In genomic region chr9:21926784-21927183, GRCm38 (mm10) we compare ENCODE assay signal across 8 mouse cellular contexts. TPM values are rescaled to one million over a fixed set of nuclear protein-coding genes. Genes with fewer than 3 reads are reported as not detected.
DNase-seq lines count a peak whose midpoint lies in the region; ATAC-seq and TF ChIP-seq lines count a peak whose summit lies in the region.

No protein-coding gene starts in this region.

- H3K4me2 ChIP-seq in heart, embryonic 14.5 days (ENCODE audit: low read length), result peak overlapping the region; percentile 72
- peak overlapping the region; percentile 80 for H3K4me2 ChIP-seq in intestine, embryonic 14.5 days (ENCODE audit: low read length)

- TF ChIP-seq POLR2A in cortical plate, adult 2 months (IDR thresholded peaks at IDR 0.05; ENCODE audit: extremely low read depth, insufficient read depth, low read length), result no peak

- no peaks in the 10 kb centered on the region for H3K36me3 ChIP-seq in heart, embryonic 14.5 days (ENCODE audit: control insufficient read depth, insufficient read depth, low read length)
- no peaks in the 10 kb centered on the region for H3K36me3 ChIP-seq in intestine, embryonic 14.5 days (ENCODE audit: control insufficient read depth, insufficient read depth, low read length)

- DNase-seq in heart, adult 8-10 months (ENCODE audit: low spot score), result no peak
- no peak for DNase-seq in intestine, embryonic 14.5 days (ENCODE audit: low spot score)
- no peak for DNase-seq in ovary, postnatal 36 days (ENCODE audit: low spot score)
- no peak for DNase-seq in cerebellum, postnatal 10 days

- no peaks in the 10 kb centered on the region for H3K9me3 ChIP-seq in heart, embryonic 14.5 days (ENCODE audit: control insufficient read depth, low read length)
- no peaks in the 10 kb centered on the region for H3K9me3 ChIP-seq in intestine, embryonic 14.5 days (ENCODE audit: control insufficient read depth, low read length)

- H3K9ac ChIP-seq in heart, embryonic 14.5 days (ENCODE audit: low read length), result peak overlapping the region; percentile 73
- peak overlapping the region; percentile 69 for H3K9ac ChIP-seq in intestine, embryonic 14.5 days (ENCODE audit: low read length)

- no peak for TF ChIP-seq CTCF in cortical plate, adult 2 months (IDR thresholded peaks at IDR 0.05; ENCODE audit: extremely low read depth, insufficient read depth, low read length)

- no peak for ATAC-seq in heart, embryonic 14.5 days (ENCODE audit: insufficient number of reproducible peaks, insufficient read depth, low FRiP score, low read depth)
- peak; percentile 9; the same call in 1 of the 2 replicates for ATAC-seq in intestine, embryonic 14.5 days (replicated peaks; ENCODE audit: low FRiP score, low TSS enrichment, low read depth)
- ATAC-seq in megakaryocyte progenitor cell, adult 5-6 weeks (replicated peaks; ENCODE audit: poor library complexity), result 0 out of 2 replicates have a peak, but pooled peaks have one; percentile 7
- no peak for ATAC-seq in activated CD4-positive, CD25-positive, alpha-beta regulatory T cell, adult 4 months

- no peaks in the 10 kb centered on the region for H3K27me3 ChIP-seq in heart, embryonic 14.5 days (ENCODE audit: control insufficient read depth, insufficient read depth, low read length)
- no peaks in the 10 kb centered on the region for H3K27me3 ChIP-seq in intestine, embryonic 14.5 days (replicated peaks; ENCODE audit: control insufficient read depth, insufficient read depth, low read length)

- H3K27ac ChIP-seq in heart, embryonic 14.5 days (replicated peaks in 1 of 2; ENCODE audit: control insufficient read depth in 1 of 2, insufficient read depth in 1 of 2, low read depth in 2 of 2, low read length in 2 of 2), result peak overlapping the region; percentile 14 to 55
- H3K27ac ChIP-seq in cortical plate, adult 2 months (ENCODE audit: insufficient read depth, low read length), result no peak overlapping the region
- H3K27ac ChIP-seq in intestine, embryonic 14.5 days (ENCODE audit: low read depth), result peak overlapping the region; percentile 57; the same call in 1 of the 2 replicates

- H3K4me1 ChIP-seq in heart, embryonic 14.5 days (ENCODE audit: control insufficient read depth in 2 of 2, insufficient read depth in 2 of 2, low read length in 2 of 2), result peaks cover 15 to 24% of the 10 kb centered on the region in 2 experiments
- no peaks in the 10 kb centered on the region; the same call in 1 of the 2 replicates for H3K4me1 ChIP-seq in cortical plate, adult 2 months (ENCODE audit: control insufficient read depth, insufficient read depth, low read length)
- peaks cover 14% of the 10 kb centered on the region for H3K4me1 ChIP-seq in intestine, embryonic 14.5 days (replicated peaks; ENCODE audit: control insufficient read depth, insufficient read depth, low read length)

- under 1% methylated on average over 6 of the region's 6 CpGs for WGBS in heart, embryonic 14.5 days
- WGBS in intestine, embryonic 14.5 days, result 0% methylated on average over 6 of the region's 6 CpGs

- H3K4me3 ChIP-seq in heart, embryonic 14.5 days (ENCODE audit: control insufficient read depth in 1 of 2, insufficient read depth in 1 of 2, low read depth in 1 of 2, low read length in 2 of 2), result peak overlapping the region; percentile 46 to 48
- H3K4me3 ChIP-seq in cortical plate, adult 2 months (ENCODE audit: insufficient read depth, low read length), result peak overlapping the region; percentile 31
- peak overlapping the region; percentile 64 for H3K4me3 ChIP-seq in intestine, embryonic 14.5 days (ENCODE audit: low read depth, low read length)

RNA-seq across cellular contexts. Expression of gene Ccdc159, which starts 0.5 kb away (rescaled TPM):
- polyA plus RNA-seq in heart, embryonic 14.5 days (2014; fragmentation: Nextera tagmentation; extraction: Ambion mirVana), result 2.4 and 3.0 TPM in 2 replicates
- 1 to 10 TPM; 4.9 to 7.4 (median 5.6) TPM for total RNA-seq in heart, adult 8-10 months (2022)
- polyA plus RNA-seq in cortical plate, adult 2 months (2012; rRNA removed), result 24.4 and 27.3 TPM in 2 replicates
- polyA plus RNA-seq in intestine, embryonic 14.5 days (2014; fragmentation: Nextera tagmentation; extraction: Ambion mirVana), result 3.8 and 4.2 TPM in 2 replicates
- 0.12 TPM in 1 of 2 replicates, not detected in the other for total RNA-seq in megakaryocyte progenitor cell, adult 5-6 weeks (2015)
- total RNA-seq in megakaryocyte progenitor cell, adult 5-6 weeks (2017), result 0.08 and 0.41 TPM in 2 replicates
- not detected for polyA plus RNA-seq in activated CD4-positive, CD25-positive, alpha-beta regulatory T cell, adult 4 months (2017; shearing (Covaris generic))

RNA-seq across cellular contexts. Expression of gene Tmem205, which starts 0.6 kb away (rescaled TPM):
- 48.1 and 58.8 TPM in 2 replicates for polyA plus RNA-seq in heart, embryonic 14.5 days (2014; fragmentation: Nextera tagmentation; extraction: Ambion mirVana)
- 10 to 100 TPM; 80.1 to 91.4 (median 86.9) TPM for total RNA-seq in heart, adult 8-10 months (2022)
- 57.0 and 57.7 TPM in 2 replicates for polyA plus RNA-seq in cortical plate, adult 2 months (2012; rRNA removed)
- polyA plus RNA-seq in intestine, embryonic 14.5 days (2014; fragmentation: Nextera tagmentation; extraction: Ambion mirVana), result 57.1 and 59.6 TPM in 2 replicates
- 49.4 and 60.5 TPM in 2 replicates for total RNA-seq in megakaryocyte progenitor cell, adult 5-6 weeks (2015)
- 19.7 and 22.1 TPM in 2 replicates for total RNA-seq in megakaryocyte progenitor cell, adult 5-6 weeks (2017)
- 1 to 10 TPM; 2.6 to 4.7 TPM for polyA plus RNA-seq in activated CD4-positive, CD25-positive, alpha-beta regulatory T cell, adult 4 months (2017; shearing (Covaris generic))

RNA-seq across cellular contexts. Expression of gene Rab3d, which starts 8.8 kb away (rescaled TPM):
- polyA plus RNA-seq in heart, embryonic 14.5 days (2014; fragmentation: Nextera tagmentation; extraction: Ambion mirVana), result 7.8 and 9.0 TPM in 2 replicates
- 10 to 100 TPM; 13.2 to 16.4 (median 15.4) TPM for total RNA-seq in heart, adult 8-10 months (2022)
- polyA plus RNA-seq in cortical plate, adult 2 months (2012; rRNA removed), result 14.3 and 15.6 TPM in 2 replicates
- 18.4 and 21.5 TPM in 2 replicates for polyA plus RNA-seq in intestine, embryonic 14.5 days (2014; fragmentation: Nextera tagmentation; extraction: Ambion mirVana)
- total RNA-seq in megakaryocyte progenitor cell, adult 5-6 weeks (2015), result 14.5 and 20.1 TPM in 2 replicates
- 37.3 and 50.6 TPM in 2 replicates for total RNA-seq in megakaryocyte progenitor cell, adult 5-6 weeks (2017)
- 1 to 10 TPM; 5.8 to 7.1 TPM for polyA plus RNA-seq in activated CD4-positive, CD25-positive, alpha-beta regulatory T cell, adult 4 months (2017; shearing (Covaris generic))

RNA-seq across cellular contexts. Expression of gene Plppr2, which starts 10.0 kb away (rescaled TPM):
- 2.4 and 4.5 TPM in 2 replicates for polyA plus RNA-seq in heart, embryonic 14.5 days (2014; fragmentation: Nextera tagmentation; extraction: Ambion mirVana)
- 1 to 10 TPM; 2.1 to 3.8 (median 3.2) TPM for total RNA-seq in heart, adult 8-10 months (2022)
- polyA plus RNA-seq in cortical plate, adult 2 months (2012; rRNA removed), result 183 and 199 TPM in 2 replicates
- 8.2 and 8.7 TPM in 2 replicates for polyA plus RNA-seq in intestine, embryonic 14.5 days (2014; fragmentation: Nextera tagmentation; extraction: Ambion mirVana)
- total RNA-seq in megakaryocyte progenitor cell, adult 5-6 weeks (2015), result 0.42 TPM in 2 replicates
- 0.21 TPM in 1 of 2 replicates, not detected in the other for total RNA-seq in megakaryocyte progenitor cell, adult 5-6 weeks (2017)
- under 1 TPM; 0.17 to 0.36 TPM for polyA plus RNA-seq in activated CD4-positive, CD25-positive, alpha-beta regulatory T cell, adult 4 months (2017; shearing (Covaris generic))

RNA-seq across cellular contexts. Expression of gene Swsap1, which starts 28.8 kb away (rescaled TPM):
- polyA plus RNA-seq in heart, embryonic 14.5 days (2014; fragmentation: Nextera tagmentation; extraction: Ambion mirVana), result 8.3 and 9.8 TPM in 2 replicates
- 1 to 10 TPM; 8.5 to 8.9 (median 8.7) TPM for total RNA-seq in heart, adult 8-10 months (2022)
- polyA plus RNA-seq in cortical plate, adult 2 months (2012; rRNA removed), result 7.3 and 8.1 TPM in 2 replicates
- polyA plus RNA-seq in intestine, embryonic 14.5 days (2014; fragmentation: Nextera tagmentation; extraction: Ambion mirVana), result 11.7 and 12.8 TPM in 2 replicates
- 8.1 and 9.0 TPM in 2 replicates for total RNA-seq in megakaryocyte progenitor cell, adult 5-6 weeks (2015)
- 4.1 and 5.8 TPM in 2 replicates for total RNA-seq in megakaryocyte progenitor cell, adult 5-6 weeks (2017)
- polyA plus RNA-seq in activated CD4-positive, CD25-positive, alpha-beta regulatory T cell, adult 4 months (2017; shearing (Covaris generic)), result 1 to 10 TPM; 2.1 to 3.8 TPM

Comparison
In these comparisons a context has a peak if more than half of its experiments do, and no peak if none do; other contexts are left out.
1. ATAC-seq: peak in intestine, embryonic 14.5 days (single experiment) and megakaryocyte progenitor cell, adult 5-6 weeks (single experiment); none in heart, embryonic 14.5 days (single experiment) and activated CD4-positive, CD25-positive, alpha-beta regulatory T cell, adult 4 months (single experiment).
2. Peak in every context shown above with its lines, with median percentiles within 50 percentile points of each other: H3K4me3 ChIP-seq.